Mouse (Mus musculus): ENCODE results near the gene Ttll12.

Gene Ttll12

DNA sequence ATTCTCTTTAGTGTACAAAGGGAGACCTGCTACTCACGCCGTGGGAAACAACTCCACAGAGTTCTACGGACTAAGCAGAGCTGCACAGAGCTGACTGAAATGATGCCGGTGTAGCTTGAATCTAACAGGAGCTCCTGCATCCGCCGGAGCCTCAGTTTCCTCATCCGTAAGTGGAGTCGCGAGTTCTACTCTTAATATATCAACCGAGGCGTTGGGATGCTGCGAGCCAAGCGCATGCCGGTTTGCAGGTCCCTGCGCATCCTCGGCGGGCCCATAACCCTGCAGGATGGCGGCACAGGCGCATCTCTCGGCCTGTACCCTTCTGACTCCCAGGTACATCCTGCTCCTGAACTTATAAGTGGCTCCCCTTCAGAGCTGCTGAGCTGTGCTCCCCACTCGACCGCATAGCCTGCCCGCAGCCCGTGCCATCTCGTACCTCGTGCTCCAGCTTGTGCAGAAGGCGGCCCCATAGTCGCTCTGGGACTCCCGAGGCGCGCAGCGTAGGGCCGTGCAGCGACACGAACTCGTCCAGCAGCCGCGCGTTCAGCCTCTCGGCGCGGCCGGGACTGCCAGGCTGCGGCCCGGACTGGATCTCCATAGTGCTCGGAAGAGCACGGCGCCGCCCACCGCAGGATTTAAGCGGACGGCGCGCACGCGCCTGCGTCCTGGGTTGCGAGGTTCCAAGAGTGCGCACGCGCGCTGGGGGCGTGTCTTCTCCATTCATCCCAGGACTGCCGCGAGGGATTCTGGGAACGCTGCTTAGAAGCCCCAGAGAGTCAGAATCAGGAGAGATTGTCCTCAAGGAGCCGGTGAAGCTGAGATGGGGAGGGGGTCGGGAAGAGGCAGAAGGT lies at the start of gene Ttll12:
Gene Ttll12, minus strand, starts transcription at position 645 of the 851 bp plus-strand sequence.
- peak; percentile 98 for DNase-seq (ENCODE audit: inconsistent ontology term)

DNA sequence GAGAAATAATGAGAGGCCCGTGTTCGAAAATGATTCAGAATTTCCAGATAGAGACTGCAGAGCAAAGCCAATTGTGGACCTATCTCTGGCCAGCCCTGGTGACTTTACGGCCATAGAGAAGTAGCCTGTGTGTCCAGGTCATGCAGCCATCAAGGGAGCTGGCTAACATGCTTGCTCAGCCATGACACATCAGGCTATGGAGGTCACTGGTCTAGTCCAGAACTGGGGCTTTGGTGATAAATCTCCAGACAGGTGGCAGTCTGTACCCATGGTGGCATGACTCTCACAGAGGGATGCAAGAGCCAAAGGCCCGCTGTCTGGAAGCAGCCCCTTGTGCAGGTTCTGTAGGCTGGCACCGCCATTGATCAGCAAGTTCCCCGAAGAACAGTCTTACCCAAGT lies 47.6 kb upstream of the Ttll12 start:
- DNase-seq (ENCODE audit: inconsistent ontology term): no peak

DNA sequence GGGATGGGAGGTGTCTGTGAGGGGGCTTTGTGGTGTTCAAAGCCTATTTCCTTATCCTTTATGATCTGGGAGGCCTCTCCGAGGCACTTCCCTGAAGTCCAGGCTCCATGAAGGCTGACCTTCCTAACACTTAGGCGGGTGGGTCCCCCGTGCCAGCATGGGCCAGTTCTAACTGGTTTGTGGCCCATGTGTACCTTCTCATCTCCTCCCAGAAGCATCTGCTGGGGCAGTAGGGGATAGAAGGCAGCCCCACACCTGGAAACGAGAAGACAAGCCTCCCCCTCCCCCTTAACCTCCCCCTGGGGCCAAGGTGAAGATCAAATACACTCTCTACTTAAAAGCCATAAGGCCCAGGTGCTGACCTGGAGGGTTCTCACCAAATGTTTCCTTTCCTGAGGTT lies 45.3 kb upstream of the Ttll12 start:
- DNase-seq (ENCODE audit: inconsistent ontology term): no peak

DNA sequence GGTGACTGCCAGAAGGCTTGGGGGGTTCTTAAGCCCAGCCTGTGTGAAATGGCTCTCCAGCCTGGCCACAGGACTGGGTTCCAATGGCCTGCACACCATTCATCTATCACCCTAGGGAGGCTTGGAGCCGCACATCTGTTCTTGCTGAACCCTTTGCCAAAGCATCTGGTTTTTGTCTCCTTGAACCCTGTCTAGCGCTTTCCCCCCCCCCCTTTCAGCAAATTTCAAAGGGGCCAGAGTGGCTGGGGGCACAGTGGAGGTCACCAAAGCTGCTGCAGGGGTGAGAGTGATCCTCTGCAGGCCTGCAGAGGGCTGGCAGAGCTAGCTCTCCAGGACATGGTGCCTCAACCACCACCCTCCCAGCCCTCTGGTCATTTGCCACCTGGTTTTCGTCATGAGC lies 44.2 kb upstream of the Ttll12 start:
- no peak for DNase-seq (ENCODE audit: inconsistent ontology term)

DNA sequence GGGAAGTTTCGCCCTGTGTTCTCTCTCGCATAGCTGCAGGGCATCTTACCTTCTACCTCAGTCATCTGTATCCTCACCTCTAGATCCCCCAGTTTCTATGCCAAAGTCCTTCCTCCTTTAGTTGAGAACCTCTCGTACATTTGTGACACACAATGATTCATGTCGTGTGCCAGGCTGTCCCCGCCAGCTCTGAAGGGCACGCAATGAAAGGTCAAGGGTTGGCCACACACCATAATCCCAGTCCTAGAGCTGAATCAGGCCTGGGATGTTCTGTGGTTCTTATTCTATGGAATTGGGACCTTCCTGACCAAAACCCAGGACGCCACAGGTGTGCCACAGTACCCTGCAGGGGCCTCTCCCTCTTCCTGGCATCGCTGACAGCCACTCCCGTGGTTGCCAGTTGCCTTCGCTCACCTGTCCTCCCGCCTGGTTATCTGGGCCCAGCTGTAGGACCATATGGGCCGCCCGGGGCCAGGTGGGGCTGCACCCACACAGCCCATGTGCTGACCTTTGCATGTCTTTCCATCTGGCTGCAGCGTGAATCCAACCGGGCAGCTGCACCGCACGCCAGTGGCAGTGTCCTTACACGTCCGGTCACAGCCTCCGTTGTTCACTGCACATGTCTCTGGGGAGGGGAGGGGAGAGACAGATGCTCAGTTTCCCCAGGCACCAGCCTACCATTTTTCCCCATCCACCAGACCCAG lies 43.4 kb upstream of the Ttll12 start:
- DNase-seq (ENCODE audit: inconsistent ontology term): no peak

DNA sequence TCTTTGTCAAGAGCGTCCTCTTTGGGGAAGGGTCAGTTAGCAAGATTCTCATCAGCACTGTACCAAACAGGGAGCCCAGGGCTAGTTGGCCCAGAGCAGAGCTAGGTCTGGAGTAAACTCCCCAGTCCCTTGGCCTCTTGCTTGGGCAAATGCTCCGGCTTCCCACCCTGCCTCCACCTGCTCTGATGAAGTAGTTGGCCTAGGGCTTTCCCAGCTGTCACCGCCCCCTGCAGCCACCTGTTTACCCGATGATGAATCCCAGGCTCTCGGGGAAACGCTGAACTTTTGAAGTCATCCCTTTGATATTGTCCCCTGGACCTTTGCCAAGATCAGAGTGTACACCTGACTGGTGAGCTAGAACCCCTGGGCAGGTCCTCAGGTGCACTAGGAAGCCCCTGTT lies 41.8 kb upstream of the Ttll12 start:
- no peak for DNase-seq (ENCODE audit: inconsistent ontology term)

DNA sequence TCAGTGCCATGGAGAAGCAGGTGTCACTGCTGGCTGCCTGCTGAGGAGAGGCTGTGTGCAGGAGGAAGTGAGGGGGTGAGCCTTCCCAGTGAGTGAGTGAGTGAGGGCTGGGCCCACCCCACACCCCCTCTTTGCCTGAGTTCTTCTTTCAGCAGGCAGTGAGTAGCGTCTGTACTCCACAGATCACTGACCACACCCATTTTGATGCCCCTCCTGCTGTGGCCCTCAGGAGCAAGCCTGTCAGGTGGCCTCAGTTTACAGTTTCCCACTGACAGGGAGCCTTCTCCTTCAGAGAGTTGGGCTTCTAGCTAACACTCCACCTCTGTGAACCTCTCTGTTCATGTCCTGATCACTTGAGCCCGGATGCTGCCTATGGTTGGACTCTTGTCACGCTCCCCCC lies 40.3 kb upstream of the Ttll12 start:
- DNase-seq (ENCODE audit: inconsistent ontology term): no peak

DNA sequence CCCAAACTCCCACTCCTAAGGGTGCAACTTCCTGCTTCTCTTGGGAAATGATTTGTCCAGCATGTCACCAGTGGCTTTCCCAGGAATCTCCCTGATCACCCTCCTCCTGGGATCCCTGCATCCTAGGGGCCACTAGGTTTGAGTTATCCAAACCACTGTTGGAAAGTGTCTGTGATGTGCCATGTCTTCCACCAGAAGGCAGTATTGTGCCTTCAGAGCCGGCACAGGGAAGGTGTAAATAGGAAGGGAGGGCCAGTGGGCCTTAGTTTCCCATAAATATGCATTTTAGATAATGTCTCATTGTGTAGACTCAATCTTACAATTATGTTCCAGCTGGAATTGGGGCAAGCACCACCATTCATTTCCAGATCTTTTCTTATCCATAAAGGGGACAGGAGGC lies 39.1 kb upstream of the Ttll12 start:
- DNase-seq (ENCODE audit: inconsistent ontology term): no peak

DNA sequence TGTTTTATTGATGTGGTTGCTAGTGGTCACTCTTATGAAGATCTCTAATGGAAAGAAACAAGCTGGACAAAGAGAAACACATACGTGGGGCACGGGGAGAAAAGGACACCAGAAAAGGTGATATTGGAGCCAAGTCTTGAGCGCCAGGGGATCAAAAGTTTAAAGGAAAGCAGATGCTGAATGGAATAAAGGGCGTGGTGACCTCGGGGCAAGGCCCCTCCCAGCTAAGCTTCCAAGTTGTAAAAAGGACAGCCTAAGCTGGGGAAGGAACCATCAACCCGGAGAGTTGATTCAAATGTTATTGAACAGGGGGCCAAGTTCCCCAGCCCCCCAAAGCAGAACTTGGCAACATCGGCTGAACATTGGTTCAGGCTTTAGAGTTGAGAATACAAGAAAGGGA lies 36.1 kb upstream of the Ttll12 start:
- no peak for DNase-seq (ENCODE audit: inconsistent ontology term)

DNA sequence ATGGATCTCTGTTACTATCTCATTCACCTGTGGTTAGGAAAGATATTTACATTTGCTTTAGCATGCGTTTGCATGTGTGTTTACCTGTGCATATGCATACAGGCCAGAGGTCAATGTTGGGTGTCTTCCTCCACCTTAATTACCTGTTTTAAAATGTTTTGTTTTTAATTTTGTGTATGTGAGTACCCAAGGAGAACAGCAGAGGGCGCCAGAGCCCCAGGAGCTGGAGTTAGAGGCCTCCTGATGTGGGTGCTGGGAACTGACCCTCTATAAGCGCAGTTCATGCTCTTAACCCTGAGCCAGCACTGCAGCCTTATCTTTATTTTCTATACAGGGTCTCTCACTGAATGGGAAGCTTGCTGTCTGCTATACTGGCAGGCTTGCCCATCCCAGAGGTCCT lies 34.8 kb upstream of the Ttll12 start:
- DNase-seq (ENCODE audit: inconsistent ontology term): no peak

DNA sequence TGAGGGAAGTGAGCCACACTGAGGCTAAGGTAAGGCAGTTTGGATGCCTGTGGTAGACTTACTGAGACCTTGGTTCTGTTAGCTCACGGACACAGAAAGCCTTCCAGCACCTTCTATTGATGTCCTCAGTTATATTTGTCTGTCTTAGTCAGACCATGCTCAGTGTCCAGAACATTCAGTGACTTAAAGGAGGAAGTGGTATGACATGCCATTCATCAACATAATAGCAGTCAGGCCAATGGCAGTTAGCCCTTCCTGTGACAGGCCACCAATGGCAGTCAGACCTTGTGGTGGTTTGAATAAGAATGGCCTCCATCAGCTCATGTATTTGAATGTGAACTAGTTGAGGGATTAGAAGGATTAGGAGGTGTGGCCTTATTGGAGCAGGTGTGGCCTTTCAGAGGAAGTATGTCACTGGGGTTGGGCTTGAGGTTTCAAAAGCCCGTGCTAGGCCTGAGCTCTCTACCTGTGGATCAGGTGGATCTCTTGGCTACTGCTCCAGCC lies 31.2 kb upstream of the Ttll12 start:
- DNase-seq (ENCODE audit: inconsistent ontology term): no peak

DNA sequence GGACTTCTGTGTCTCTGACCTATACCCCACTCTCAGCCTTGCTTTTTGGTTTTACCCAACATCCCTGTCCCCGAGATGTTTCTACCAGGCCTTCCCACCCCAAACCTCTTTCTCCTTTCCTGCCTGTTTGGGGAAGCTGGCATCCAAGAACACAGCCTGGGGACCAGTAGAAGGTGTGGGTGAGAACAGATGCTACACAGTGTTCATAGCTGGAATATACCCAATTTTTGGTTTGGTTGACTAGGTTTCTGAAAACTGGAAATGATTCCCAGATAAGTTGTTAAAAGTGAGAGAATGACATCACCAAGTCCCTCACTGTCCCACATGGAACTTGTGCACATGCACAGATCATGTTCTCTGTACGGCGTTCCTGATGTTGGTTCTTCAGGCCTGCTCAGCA lies 20.3 kb upstream of the Ttll12 start:
- no peak for DNase-seq (ENCODE audit: inconsistent ontology term)

DNA sequence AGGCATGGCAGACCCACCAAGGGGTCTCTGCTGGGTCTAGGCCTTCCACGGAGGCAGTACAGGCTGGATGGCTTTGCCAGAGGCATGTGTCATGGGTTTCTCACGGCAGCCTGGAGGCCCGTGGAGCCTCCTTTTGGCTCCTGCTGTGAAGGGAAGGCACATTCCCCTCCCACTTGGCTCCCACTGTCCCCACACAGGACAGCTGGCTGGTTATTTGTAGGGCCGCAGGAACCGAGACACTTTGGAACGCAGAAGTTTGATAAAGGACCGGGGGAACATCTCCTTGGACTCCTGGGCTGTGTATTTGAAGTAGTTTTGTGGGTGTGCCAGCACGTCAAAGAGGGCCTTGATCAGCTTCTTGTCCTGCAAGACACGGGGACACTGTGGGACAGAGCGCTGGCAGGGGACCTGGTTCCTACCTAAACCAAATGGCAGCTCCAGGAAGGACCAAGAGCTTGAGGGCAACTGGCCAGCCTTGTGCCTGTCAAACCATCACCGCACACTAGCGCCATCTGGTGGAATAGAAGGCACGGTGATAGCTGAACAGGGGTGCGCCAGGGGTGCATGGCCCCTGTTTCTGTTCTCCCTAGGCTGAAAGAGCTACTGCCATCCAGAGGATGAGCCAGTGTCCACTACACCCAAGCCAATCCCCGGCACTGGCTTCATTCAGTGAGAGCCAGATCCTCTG lies 12.3 kb upstream of the Ttll12 start:
- peak; percentile 36 for DNase-seq (ENCODE audit: inconsistent ontology term)

DNA sequence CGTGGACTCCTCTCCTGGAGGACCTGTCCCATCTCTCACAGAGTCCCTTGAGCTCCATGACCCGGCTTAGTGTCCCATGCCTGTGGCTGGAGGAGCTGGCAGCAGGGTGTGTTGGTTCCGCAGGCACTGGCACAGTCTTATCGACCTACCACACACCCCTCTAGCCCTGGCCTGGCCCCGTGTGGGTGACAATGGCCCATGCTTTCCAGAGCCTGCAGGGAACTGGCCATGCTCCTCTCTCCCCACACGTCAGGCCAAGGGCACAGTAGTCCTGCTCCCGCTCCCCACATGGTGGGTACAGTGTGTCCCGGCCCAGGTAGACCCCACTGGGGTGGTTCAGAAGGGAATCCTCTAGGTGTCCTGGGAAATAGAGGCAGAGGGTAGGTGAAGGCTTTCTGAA lies 11.7 kb upstream of the Ttll12 start:
- DNase-seq (ENCODE audit: inconsistent ontology term): no peak

DNA sequence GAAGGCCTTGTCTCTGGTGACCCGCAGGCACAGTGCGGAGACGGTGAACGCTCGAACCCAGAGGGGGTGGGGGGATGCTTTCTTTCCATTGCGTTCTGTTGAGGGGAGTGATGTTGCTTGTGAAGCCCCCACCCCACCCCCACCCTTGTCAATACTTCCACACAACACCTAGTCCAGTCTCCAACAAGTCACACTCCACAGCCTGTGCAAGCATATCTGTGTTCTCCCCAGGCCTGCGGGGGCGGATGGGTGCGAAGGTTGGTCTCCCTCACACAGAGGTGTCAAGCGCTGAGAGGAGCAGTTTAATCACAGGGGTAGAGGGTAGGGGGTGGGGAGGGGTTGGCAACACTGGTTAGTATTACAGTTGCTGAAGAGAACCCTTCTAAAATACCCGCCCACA lies 11.3 kb upstream of the Ttll12 start:
- DNase-seq (ENCODE audit: inconsistent ontology term): no peak

DNA sequence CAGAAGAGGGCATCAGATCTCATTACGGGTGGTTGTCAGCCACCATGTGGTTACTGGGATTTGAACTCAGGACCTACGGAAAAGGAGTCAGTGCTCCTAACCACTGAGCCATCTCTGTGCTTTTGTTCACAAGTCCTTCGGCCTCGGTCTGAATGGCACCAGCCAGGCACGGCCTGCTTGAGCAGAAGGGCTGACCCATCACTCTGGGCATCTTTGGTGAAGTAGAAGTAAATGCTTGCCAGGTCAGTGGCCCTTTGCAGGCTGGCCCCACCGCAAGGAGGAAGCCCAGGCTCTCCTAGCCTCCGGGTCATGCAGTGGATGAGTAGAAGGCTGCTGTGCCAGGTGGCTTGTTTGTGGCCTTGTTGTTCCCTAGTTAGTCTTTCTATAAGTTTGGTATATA lies 8.5 kb upstream of the Ttll12 start:
- DNase-seq (ENCODE audit: inconsistent ontology term): no peak

DNA sequence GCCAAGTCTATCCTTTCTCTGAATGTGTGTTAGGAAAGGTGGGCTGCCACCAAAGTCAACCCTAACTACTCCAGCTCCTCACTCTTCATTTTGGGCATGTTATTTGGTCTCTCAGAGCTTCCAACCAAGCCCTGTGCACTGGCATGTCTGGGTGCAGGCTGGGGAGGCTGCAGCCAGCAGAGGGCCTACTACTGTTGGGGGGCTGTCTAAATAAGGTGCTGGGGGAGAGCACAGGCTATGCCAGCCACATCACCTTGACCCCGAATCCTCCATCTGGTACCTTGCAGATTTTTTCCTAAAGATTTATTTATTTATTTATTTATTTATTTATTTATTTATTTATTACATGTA lies 8.1 kb upstream of the Ttll12 start:
- no peak for DNase-seq (ENCODE audit: inconsistent ontology term)

DNA sequence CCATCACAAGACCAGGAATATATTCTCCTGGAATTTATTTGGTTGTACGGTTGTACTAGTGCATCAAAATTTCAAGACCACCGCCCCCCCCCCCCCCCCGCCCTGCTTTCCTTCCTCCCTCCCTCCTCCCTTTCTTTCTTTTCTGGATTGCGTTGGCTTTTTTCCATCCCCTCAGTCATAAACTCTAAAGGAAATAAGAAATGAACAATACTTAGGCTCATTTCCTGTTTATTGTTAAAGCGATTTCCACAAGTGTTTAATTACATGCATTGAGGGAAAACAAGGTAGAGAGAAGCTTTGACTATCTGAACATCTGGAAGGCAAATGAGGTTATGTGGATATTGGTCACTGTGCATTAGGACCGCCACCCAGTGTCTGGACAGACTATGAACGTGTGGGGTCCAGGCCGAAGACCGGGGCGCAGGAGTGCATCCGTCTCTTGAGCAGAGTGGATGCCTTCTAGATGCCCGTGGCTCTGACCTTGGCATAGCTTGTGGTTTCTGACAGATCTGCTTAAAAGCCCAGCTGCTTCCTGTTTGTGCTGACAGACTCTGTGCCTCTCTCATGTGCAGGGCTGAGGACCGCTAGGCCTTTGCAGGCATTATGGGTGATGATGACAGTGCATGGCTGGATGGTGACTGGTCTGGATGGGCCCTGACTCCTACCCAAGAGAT lies 7.6 kb upstream of the Ttll12 start:
- peak; percentile 14 for DNase-seq (ENCODE audit: inconsistent ontology term)

DNA sequence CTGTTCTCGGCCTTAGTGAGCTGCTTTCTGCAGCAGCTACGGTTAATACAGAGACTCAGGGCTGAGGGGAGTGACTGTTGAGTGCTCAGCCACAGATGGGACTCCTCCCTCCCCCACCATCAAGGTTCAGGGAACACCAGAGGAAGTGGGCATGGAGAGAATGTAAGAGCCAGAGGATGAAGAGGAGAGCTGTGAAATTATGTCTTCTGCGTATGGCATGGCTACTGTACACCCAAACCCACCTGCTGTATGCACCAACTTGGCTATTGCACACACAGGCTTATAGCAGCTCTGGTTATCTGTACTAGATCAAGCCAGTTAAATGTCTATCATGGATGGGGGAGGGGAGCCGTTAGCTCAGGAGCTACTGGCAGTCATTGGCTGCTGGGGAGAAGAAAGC lies 6.2 kb upstream of the Ttll12 start:
- no peak for DNase-seq (ENCODE audit: inconsistent ontology term)

DNA sequence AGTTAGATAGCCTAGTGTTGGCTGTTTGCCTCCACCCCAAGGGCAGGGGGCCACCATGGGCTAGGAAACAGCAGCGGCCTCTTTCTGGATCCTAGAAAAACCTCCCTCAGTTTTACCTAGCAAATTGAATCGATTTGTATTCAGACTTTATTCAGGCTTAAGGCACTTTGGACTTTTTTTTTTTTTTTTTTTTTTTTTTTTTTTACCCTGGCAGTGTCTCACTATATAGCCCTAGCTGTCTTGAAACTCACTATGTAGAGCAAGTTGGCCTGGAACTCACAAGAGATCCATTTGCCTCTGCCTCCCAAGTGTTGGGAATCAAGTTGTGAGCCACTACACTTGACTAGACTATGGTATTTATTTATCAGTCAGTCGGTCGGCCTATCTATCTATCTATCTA lies 1.9 kb upstream of the Ttll12 start:
- DNase-seq (ENCODE audit: inconsistent ontology term): no peak

DNA sequence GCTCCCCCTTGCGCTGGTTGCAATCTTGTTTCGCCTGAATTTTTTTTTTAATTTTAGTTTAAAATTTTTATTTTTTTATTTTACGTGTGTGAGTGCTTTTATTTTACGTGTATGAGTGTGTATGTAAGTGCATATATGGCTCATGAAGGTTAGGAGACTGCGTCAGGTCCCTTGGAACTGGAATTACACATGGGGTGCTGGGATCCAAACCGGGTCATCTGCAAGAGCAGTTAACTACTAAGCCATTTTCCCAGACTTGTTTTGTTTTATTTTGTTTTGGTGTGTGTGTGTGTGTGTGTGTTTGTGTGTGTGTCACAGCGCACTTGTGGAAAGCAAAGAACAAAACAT lies 381 bp upstream of the Ttll12 start:
- DNase-seq (ENCODE audit: inconsistent ontology term): no peak
